In genomic region chr6:12038268-12038667, GRCm38 (mm10) we compare ENCODE assay signal across 21 mouse cellular contexts.
A peak's percentile ranks its signal among the peaks of the same experiment; 100 is the strongest.
DNase-seq lines count a peak whose midpoint lies in the region; ATAC-seq lines count a peak whose summit lies in the region.
"Had no signal": no experiment of that assay in that cellular context is flagged by ENCODE, and none has a peak within 500 bp of the region (broad histone marks: within the 10 kb centered on the region; RNA-seq: fewer than 3 reads in every experiment).

No protein-coding gene starts in this region.

- no peaks in the 10 kb centered on the region for H3K36me3 ChIP-seq in hindbrain, embryonic 11.5 days (ENCODE audit: control insufficient read depth, insufficient read depth, low read length)
- H3K36me3 ChIP-seq: forebrain, embryonic 12.5 days; heart, embryonic 15.5 days; lung, embryonic 15.5 days had no signal

- no peak overlapping the region for H3K9ac ChIP-seq in hindbrain, embryonic 11.5 days (ENCODE audit: low read depth, low read length)
- H3K9ac ChIP-seq: embryonic facial prominence, embryonic 13.5 days; forebrain, embryonic 12.5 days; heart, embryonic 15.5 days; hindbrain, embryonic 14.5 days; lung, embryonic 15.5 days had no signal

- H3K27me3 ChIP-seq in hindbrain, embryonic 11.5 days (ENCODE audit: control insufficient read depth, insufficient read depth, low read length) = no peaks in the 10 kb centered on the region
- H3K27me3 ChIP-seq: embryonic facial prominence, embryonic 13.5 days; forebrain, embryonic 12.5 days; heart, embryonic 15.5 days; lung, embryonic 15.5 days had no signal

- no peaks in the 10 kb centered on the region for H3K9me3 ChIP-seq in hindbrain, embryonic 11.5 days (ENCODE audit: control insufficient read depth, low read length)
- H3K9me3 ChIP-seq: embryonic facial prominence, embryonic 13.5 days; forebrain, embryonic 12.5 days; heart, embryonic 15.5 days; lung, embryonic 15.5 days had no signal

- H3K27ac ChIP-seq in hindbrain, embryonic 11.5 days (ENCODE audit: low read depth, low read length) = no peak overlapping the region
- H3K27ac ChIP-seq: embryonic facial prominence, embryonic 13.5 days; forebrain, embryonic 12.5 days; heart, embryonic 15.5 days; hindbrain, embryonic 14.5 days; lung, embryonic 15.5 days had no signal

- 88% methylated on average over 7 of the region's 7 CpGs for WGBS in hindbrain, embryonic 11.5 days

- H3K4me2 ChIP-seq in hindbrain, embryonic 11.5 days (replicated peaks; ENCODE audit: low read depth, low read length) = no peak overlapping the region
- H3K4me2 ChIP-seq: embryonic facial prominence, embryonic 13.5 days; forebrain, embryonic 12.5 days; heart, embryonic 15.5 days; hindbrain, embryonic 14.5 days; liver, embryonic 11.5 days; lung, embryonic 15.5 days; midbrain, embryonic 11.5 days had no signal

- peak; percentile 43 for DNase-seq in thymus, postnatal 14 days
- no peak for DNase-seq in thymus, postnatal 10 days (ENCODE audit: low spot score in 2 of 2)
- no peak for DNase-seq in layer of hippocampus, postnatal 36 days
- DNase-seq in hindbrain, embryonic 11.5 days (ENCODE audit: low spot score) = no peak
- no peak for DNase-seq in lung, adult 18-20 months
- DNase-seq: cerebellum, adult 11-12 months; cerebellum, postnatal 36 days; heart, adult 11 months; kidney, adult 18-20 months; kidney, postnatal 25 days; layer of hippocampus, adult 9-11 months; right cerebral cortex, postnatal 14 days had no signal

- peak; percentile 85 for ATAC-seq in common myeloid progenitor, adult 5-6 weeks (replicated peaks; ENCODE audit: low read depth, poor library complexity, severe bottlenecking)
- ATAC-seq in megakaryocyte-erythroid progenitor cell, adult 5-6 weeks (replicated peaks; ENCODE audit: low FRiP score, low TSS enrichment, poor library complexity, severe bottlenecking) = 0 out of 2 replicates have a peak, but pooled peaks have one; percentile 55
- no peak for ATAC-seq in hindbrain, embryonic 11.5 days (ENCODE audit: low FRiP score)

- H3K4me1 ChIP-seq in hindbrain, embryonic 11.5 days (replicated peaks; ENCODE audit: control insufficient read depth, insufficient read depth, low read length) = no peaks in the 10 kb centered on the region
- H3K4me1 ChIP-seq: embryonic facial prominence, embryonic 13.5 days; forebrain, embryonic 12.5 days; heart, embryonic 15.5 days; lung, embryonic 15.5 days had no signal

- no peak overlapping the region for H3K4me3 ChIP-seq in hindbrain, embryonic 11.5 days (ENCODE audit: low read depth, low read length)
- H3K4me3 ChIP-seq: embryonic facial prominence, embryonic 13.5 days; forebrain, embryonic 12.5 days; heart, embryonic 15.5 days; lung, embryonic 15.5 days had no signal
